Mouse (Mus musculus): Measurements from ENCODE around the gene Csrp1. TPM values are rescaled to one million over a fixed set of nuclear protein-coding genes. Genes with fewer than 3 reads are reported as not detected.
A peak's percentile ranks its signal among the peaks of the same experiment; 100 is the strongest.

Gene Csrp1
- polyA plus RNA-seq, 1 experiment from 2014 or later = 42.0 TPM

GRCm38 (mm10) chr1:135684895-135685294 lies 35.0 kb upstream of the Csrp1 start:
- H3K4me3 ChIP-seq = no peak overlapping the region
- H3K36me3 ChIP-seq (replicated peaks) = no peaks in the 10 kb centered on the region; the same call in 1 of the 2 replicates
- H3K9me3 ChIP-seq = no peaks in the 10 kb centered on the region
- peaks cover 39% of the 10 kb centered on the region for H3K4me1 ChIP-seq
- DNase-seq (ENCODE audit: extremely low spot score, low spot score) = no peak
- peaks cover 49% of the 10 kb centered on the region for H3K27me3 ChIP-seq (ENCODE audit: poor library complexity, severe bottlenecking)
- WGBS = 55% methylated on average over 4 of the region's 4 CpGs
- no peak overlapping the region for H3K27ac ChIP-seq

GRCm38 (mm10) chr1:135685316-135685715 lies 34.5 kb upstream of the Csrp1 start:
- H3K4me1 ChIP-seq = peaks cover 43% of the 10 kb centered on the region
- no peaks in the 10 kb centered on the region for H3K9me3 ChIP-seq
- H3K36me3 ChIP-seq (replicated peaks) = no peaks in the 10 kb centered on the region; the same call in 1 of the 2 replicates
- no peak overlapping the region for H3K27ac ChIP-seq
- DNase-seq (ENCODE audit: extremely low spot score, low spot score) = no peak
- peak overlapping the region; percentile 5; the same call in 1 of the 2 replicates for H3K4me3 ChIP-seq
- H3K27me3 ChIP-seq (ENCODE audit: poor library complexity, severe bottlenecking) = peaks cover 53% of the 10 kb centered on the region
- WGBS = 47% methylated on average over 6 of the region's 6 CpGs

- Histone ChIP-seq H3K27me3 (ENCODE audit: poor library complexity, severe bottlenecking) (peaks cover 64% of the 10 kb centered on the region), H3K27ac (peak overlapping the region; percentile 92), H3K4me1 (peaks cover 60% of the 10 kb centered on the region), H3K4me3 (peak overlapping the region; percentile 85), H3K36me3 (replicated peaks) (no peaks in the 10 kb centered on the region; the same call in 1 of the 2 replicates), H3K9me3 (no peaks in the 10 kb centered on the region)
- WGBS = under 1% methylated on average over 19 of the region's 19 CpGs
- DNase-seq (ENCODE audit: extremely low spot score, low spot score) = peak; percentile 54
These were observed 32.9 kb upstream of the Csrp1 start for GRCm38 (mm10) chr1:135686792-135687510.

- H3K4me1 ChIP-seq = peaks cover 60% of the 10 kb centered on the region
- H3K9me3 ChIP-seq = no peaks in the 10 kb centered on the region
- peaks cover 64% of the 10 kb centered on the region for H3K27me3 ChIP-seq (ENCODE audit: poor library complexity, severe bottlenecking)
- peak overlapping the region; percentile 85 for H3K4me3 ChIP-seq
- under 1% methylated on average over 81 of the region's 81 CpGs for WGBS
- peak overlapping the region; percentile 92 for H3K27ac ChIP-seq
- H3K36me3 ChIP-seq (replicated peaks) = no peaks in the 10 kb centered on the region; the same call in 1 of the 2 replicates
- peak; percentile 83 for DNase-seq (ENCODE audit: extremely low spot score, low spot score)
These were observed 31.9 kb upstream of the Csrp1 start for GRCm38 (mm10) chr1:135687771-135688492.

GRCm38 (mm10) chr1:135688686-135689085 lies 31.2 kb upstream of the Csrp1 start:
- peaks cover 64% of the 10 kb centered on the region for H3K27me3 ChIP-seq (ENCODE audit: poor library complexity, severe bottlenecking)
- DNase-seq (ENCODE audit: extremely low spot score, low spot score) = no peak

GRCm38 (mm10) chr1:135690784-135691416 lies 29.0 kb upstream of the Csrp1 start:
- peaks cover 53% of the 10 kb centered on the region for H3K4me1 ChIP-seq
- H3K36me3 ChIP-seq (replicated peaks) = no peaks in the 10 kb centered on the region
- 74% methylated on average over 6 of the region's 6 CpGs for WGBS
- DNase-seq (ENCODE audit: extremely low spot score, low spot score) = no peak
- no peaks in the 10 kb centered on the region for H3K9me3 ChIP-seq
- H3K27ac ChIP-seq = 0 out of 2 replicates have a peak overlapping the region, but pooled peaks have one; percentile 8
- H3K4me3 ChIP-seq = no peak overlapping the region
- H3K27me3 ChIP-seq (ENCODE audit: poor library complexity, severe bottlenecking) = peaks cover 46% of the 10 kb centered on the region

More at GRCm38 (mm10) chr1:135688686-135689085, 31.2 kb upstream of the Csrp1 start:
- peak overlapping the region; percentile 92 for H3K27ac ChIP-seq
- peak overlapping the region; percentile 85 for H3K4me3 ChIP-seq
- WGBS = 2% methylated on average over 6 of the region's 6 CpGs
- no peaks in the 10 kb centered on the region for H3K9me3 ChIP-seq
- peaks cover 60% of the 10 kb centered on the region for H3K4me1 ChIP-seq
- H3K36me3 ChIP-seq (replicated peaks) = no peaks in the 10 kb centered on the region

GRCm38 (mm10) chr1:135691417-135691815 lies 28.4 kb upstream of the Csrp1 start:
- Histone ChIP-seq H3K27me3 (ENCODE audit: poor library complexity, severe bottlenecking) (peaks cover 41% of the 10 kb centered on the region), H3K27ac (no peak overlapping the region)
- 73% methylated on average over 10 of the region's 10 CpGs for WGBS

GRCm38 (mm10) chr1:135694181-135694580 lies 25.7 kb upstream of the Csrp1 start:
- DNase-seq (ENCODE audit: extremely low spot score, low spot score) = no peak
- Histone ChIP-seq H3K36me3 (replicated peaks) (no peaks in the 10 kb centered on the region), H3K4me3 (no peak overlapping the region), H3K4me1 (peaks cover 35% of the 10 kb centered on the region), H3K27ac (no peak overlapping the region), H3K27me3 (ENCODE audit: poor library complexity, severe bottlenecking) (peaks cover 46% of the 10 kb centered on the region), H3K9me3 (0 out of 2 replicates have a peak, but pooled peaks cover 2% of the 10 kb centered on the region)
- 72% methylated on average over 11 of the region's 11 CpGs for WGBS

More at GRCm38 (mm10) chr1:135691417-135691815, 28.4 kb upstream of the Csrp1 start:
- no peak for DNase-seq (ENCODE audit: extremely low spot score, low spot score)
- Histone ChIP-seq H3K4me1 (peaks cover 47% of the 10 kb centered on the region), H3K36me3 (replicated peaks) (no peaks in the 10 kb centered on the region), H3K4me3 (no peak overlapping the region), H3K9me3 (no peaks in the 10 kb centered on the region)

GRCm38 (mm10) chr1:135697462-135697861 lies 22.4 kb upstream of the Csrp1 start:
- Histone ChIP-seq H3K36me3 (replicated peaks) (no peaks in the 10 kb centered on the region), H3K9me3 (0 out of 2 replicates have a peak, but pooled peaks cover 2% of the 10 kb centered on the region), H3K4me1 (peaks cover 18% of the 10 kb centered on the region), H3K4me3 (no peak overlapping the region), H3K27me3 (ENCODE audit: poor library complexity, severe bottlenecking) (peaks cover 37% of the 10 kb centered on the region), H3K27ac (no peak overlapping the region)
- DNase-seq (ENCODE audit: extremely low spot score, low spot score) = no peak
- 86% methylated on average over 4 of the region's 4 CpGs for WGBS

- Histone ChIP-seq H3K4me3 (peak overlapping the region; percentile 49), H3K27ac (no peak overlapping the region), H3K36me3 (replicated peaks) (no peaks in the 10 kb centered on the region), H3K4me1 (peaks cover 18% of the 10 kb centered on the region), H3K27me3 (ENCODE audit: poor library complexity, severe bottlenecking) (peaks cover 37% of the 10 kb centered on the region), H3K9me3 (0 out of 2 replicates have a peak, but pooled peaks cover 2% of the 10 kb centered on the region)
- no peak for DNase-seq (ENCODE audit: extremely low spot score, low spot score)
- 30% methylated on average over 6 of the region's 6 CpGs for WGBS
These were observed 21.8 kb upstream of the Csrp1 start for GRCm38 (mm10) chr1:135698046-135698445.

GRCm38 (mm10) chr1:135698451-135698921 lies 21.4 kb upstream of the Csrp1 start:
- Histone ChIP-seq H3K27me3 (ENCODE audit: poor library complexity, severe bottlenecking) (peaks cover 37% of the 10 kb centered on the region), H3K4me3 (peak overlapping the region; percentile 49), H3K36me3 (replicated peaks) (no peaks in the 10 kb centered on the region), H3K27ac (0 out of 2 replicates have a peak overlapping the region, but pooled peaks have one; percentile 16), H3K9me3 (0 out of 2 replicates have a peak, but pooled peaks cover 2% of the 10 kb centered on the region), H3K4me1 (peaks cover 18% of the 10 kb centered on the region)
- 6% methylated on average over 11 of the region's 11 CpGs for WGBS
- DNase-seq (ENCODE audit: extremely low spot score, low spot score) = peak; percentile 40

GRCm38 (mm10) chr1:135698996-135699705 lies 20.7 kb upstream of the Csrp1 start:
- Histone ChIP-seq H3K4me1 (peaks cover 18% of the 10 kb centered on the region), H3K36me3 (replicated peaks) (no peaks in the 10 kb centered on the region), H3K27ac (peak overlapping the region; percentile 16; the same call in 1 of the 2 replicates), H3K4me3 (peak overlapping the region; percentile 49), H3K27me3 (ENCODE audit: poor library complexity, severe bottlenecking) (peaks cover 37% of the 10 kb centered on the region), H3K9me3 (0 out of 2 replicates have a peak, but pooled peaks cover 2% of the 10 kb centered on the region)
- peak; percentile 75 for DNase-seq (ENCODE audit: extremely low spot score, low spot score)
- WGBS = 2% methylated on average over 29 of the region's 29 CpGs
